15 mouse cellular contexts compared by ENCODE assay signal in genomic region chr16:21984091-21984490, GRCm38 (mm10). TPM values are rescaled to one million over a fixed set of nuclear protein-coding genes. Genes with fewer than 3 reads are reported as not detected.
"Had no signal": no experiment of that assay in that cellular context is flagged by ENCODE, and none has a peak within 500 bp of the region (broad histone marks: within the 10 kb centered on the region; RNA-seq: fewer than 3 reads in every experiment).

No protein-coding gene starts in this region.

- DNase-seq: gastrocnemius, adult 2 months; gastrocnemius, postnatal 10 days; gastrocnemius, postnatal 25 days; heart, adult 18-20 months; heart, postnatal 10 days; heart, postnatal 4 days; kidney, adult 18-20 months; kidney, adult 8-10 months; kidney, postnatal 10 days; kidney, postnatal 25 days; layer of hippocampus, postnatal 36 days; left cerebral cortex, postnatal 4 days had no signal

RNA-seq across cellular contexts. Expression of gene Liph, which starts 11.4 kb away (rescaled TPM):
- total RNA-seq: gastrocnemius, adult 2 months; gastrocnemius, postnatal 25 days; granulocyte monocyte progenitor cell, adult 5-6 weeks; heart, adult 8-10 months; heart, postnatal 25 days had no signal
